Mouse (Mus musculus): ENCODE results near the gene Crb1.
"Not testable (repeated sequence)": the region's sequence is repeated elsewhere in the genome, so short reads cannot be mapped to it uniquely, and the experiment has no call there.

Gene Crb1

GRCm38 (mm10) chr1:139328811-139329210 is 48.1 kb downstream of the Crb1 start:
- DNase-seq (ENCODE audit: low spot score) = no peak

GRCm38 (mm10) chr1:139328286-139328685 is 48.6 kb downstream of the Crb1 start:
- DNase-seq (ENCODE audit: low spot score) = no peak

- no peak for DNase-seq (ENCODE audit: low spot score)
Observed at GRCm38 (mm10) chr1:139325378-139325777, 51.5 kb downstream of the Crb1 start.

- no peak for DNase-seq (ENCODE audit: low spot score)
Observed at GRCm38 (mm10) chr1:139319798-139320197, 57.1 kb downstream of the Crb1 start.

GRCm38 (mm10) chr1:139314297-139314874 is 62.5 kb downstream of the Crb1 start:
- DNase-seq (ENCODE audit: low spot score) = no peak

GRCm38 (mm10) chr1:139308915-139309314 is 68.0 kb downstream of the Crb1 start:
- no peak for DNase-seq (ENCODE audit: low spot score)

GRCm38 (mm10) chr1:139302519-139302918 is 74.4 kb downstream of the Crb1 start:
- DNase-seq (ENCODE audit: low spot score) = not testable (repeated sequence)

- DNase-seq (ENCODE audit: low spot score) = no peak
Observed at GRCm38 (mm10) chr1:139301830-139302229, 75.1 kb downstream of the Crb1 start.

- no peak for DNase-seq (ENCODE audit: low spot score)
Observed at GRCm38 (mm10) chr1:139292023-139292422, 84.9 kb downstream of the Crb1 start.

GRCm38 (mm10) chr1:139291593-139291992 is 85.3 kb downstream of the Crb1 start:
- DNase-seq (ENCODE audit: low spot score) = no peak

GRCm38 (mm10) chr1:139276619-139277320 is 100.1 kb downstream of the Crb1 start:
- DNase-seq (ENCODE audit: low spot score) = no peak

- no peak for DNase-seq (ENCODE audit: low spot score)
Observed at GRCm38 (mm10) chr1:139267844-139268243, 109.1 kb downstream of the Crb1 start.

- DNase-seq (ENCODE audit: low spot score) = no peak
Observed at GRCm38 (mm10) chr1:139264245-139264644, 112.7 kb downstream of the Crb1 start.

GRCm38 (mm10) chr1:139263158-139263557 is 113.7 kb downstream of the Crb1 start:
- no peak for DNase-seq (ENCODE audit: low spot score)

GRCm38 (mm10) chr1:139255581-139255980 is 121.3 kb downstream of the Crb1 start:
- no peak for DNase-seq (ENCODE audit: low spot score)

GRCm38 (mm10) chr1:139252041-139252440 is 124.9 kb downstream of the Crb1 start:
- DNase-seq (ENCODE audit: low spot score) = no peak

- DNase-seq (ENCODE audit: low spot score) = no peak
Observed at GRCm38 (mm10) chr1:139249159-139249558, 127.7 kb downstream of the Crb1 start.

GRCm38 (mm10) chr1:139246723-139247380 is 130.0 kb downstream of the Crb1 start:
- no peak for DNase-seq (ENCODE audit: low spot score)

- no peak for DNase-seq (ENCODE audit: low spot score)
Observed at GRCm38 (mm10) chr1:139236794-139237193, 140.1 kb downstream of the Crb1 start.

- DNase-seq (ENCODE audit: low spot score) = no peak
Observed at GRCm38 (mm10) chr1:139234611-139235568, 142.0 kb downstream of the Crb1 start.

GRCm38 (mm10) chr1:139232636-139233035 is 144.3 kb downstream of the Crb1 start:
- no peak for DNase-seq (ENCODE audit: low spot score)

GRCm38 (mm10) chr1:139224309-139224949 is 152.5 kb downstream of the Crb1 start:
- DNase-seq (ENCODE audit: low spot score) = no peak

All from ovary, adult 18-20 months (tissue).